Mouse (Mus musculus): ENCODE results near the gene Gm17657. TPM values are rescaled to one million over a fixed set of nuclear protein-coding genes. Genes with fewer than 3 reads are reported as not detected.

Gm17657 gene
- total and polyA plus RNA-seq, 3 experiments: 0.20 to 0.21 TPM; not detected in 1

- H3K36me3 ChIP-seq (replicated peaks in 1 of 2; ENCODE audit: control insufficient read depth in 1 of 2, insufficient read depth in 1 of 2, low read length in 1 of 2): no peaks in the 10 kb centered on the region
- no peak for DNase-seq (ENCODE audit: extremely low read depth)
- no peak overlapping the region for H3K27ac ChIP-seq (ENCODE audit: insufficient read depth, low read depth)
- no peak overlapping the region for H3K4me2 ChIP-seq (ENCODE audit: insufficient read depth, low read depth, poor library complexity, severe bottlenecking)
- no peaks in the 10 kb centered on the region for H3K79me2 ChIP-seq (replicated peaks; ENCODE audit: control insufficient read depth, extremely low read depth, insufficient read depth, poor library complexity, severe bottlenecking)
- no peak overlapping the region for H3K4me3 ChIP-seq (replicated peaks in 1 of 3; ENCODE audit: low read depth in 2 of 3, low read length in 2 of 3, poor library complexity in 1 of 3)
- H3K9ac ChIP-seq (ENCODE audit: insufficient read depth, low read depth): no peak overlapping the region
- TF ChIP-seq ELF1 (IDR thresholded peaks at IDR 0.05; ENCODE audit: low read depth, low read length) (no peak), PAX5 (IDR thresholded peaks at IDR 0.05; ENCODE audit: low read length) (no peak), BHLHE40 (IDR thresholded peaks at IDR 0.05; ENCODE audit: low read depth, low read length) (no peak), MAFK (IDR thresholded peaks at IDR 0.05; ENCODE audit: insufficient replicate concordance, low read length) (no peak)
- in situ Hi-C loops (cut with MboI; ENCODE audit: low pct_ligation_motif_present, low pct_unique_long_range_greater_than_20kb, low sequenced_read_pairs): no loop called here
- dilution Hi-C loops (cut with MboI; ENCODE audit: extremely low pct_ligation_motif_present, extremely low pct_unique_long_range_greater_than_20kb, low sequenced_read_pairs): no loop called here
- peaks cover 10% of the 10 kb centered on the region for H3K9me3 ChIP-seq (replicated peaks; ENCODE audit: low read length)
- peaks cover 5% of the 10 kb centered on the region for H3K27me3 ChIP-seq (replicated peaks)
- H3K4me1 ChIP-seq (ENCODE audit: control insufficient read depth in 1 of 2, insufficient read depth in 2 of 2): no peaks in the 10 kb centered on the region
These were observed 6.4 kb downstream of the Gm17657 start for GRCm38 (mm10) chr17:29542831-29543690.

GRCm38 (mm10) chr17:29541419-29541818, 8.0 kb downstream of the Gm17657 start:
- no peak for DNase-seq (ENCODE audit: extremely low read depth)
- in situ Hi-C loops (cut with MboI; ENCODE audit: low pct_ligation_motif_present, low pct_unique_long_range_greater_than_20kb, low sequenced_read_pairs) (no loop called here), dilution Hi-C loops (cut with MboI; ENCODE audit: extremely low pct_ligation_motif_present, extremely low pct_unique_long_range_greater_than_20kb, low sequenced_read_pairs) (no loop called here)
- H3K27me3 ChIP-seq (replicated peaks): no peaks in the 10 kb centered on the region
- H3K4me3 ChIP-seq (replicated peaks in 1 of 3; ENCODE audit: low read depth in 2 of 3, low read length in 2 of 3, poor library complexity in 1 of 3): no peak overlapping the region
- H3K4me1 ChIP-seq (ENCODE audit: control insufficient read depth in 1 of 2, insufficient read depth in 2 of 2): no peaks in the 10 kb centered on the region
- TF ChIP-seq TBP (conservative IDR thresholded peaks at IDR 0.05; ENCODE audit: low read depth, low read length): no peak
- TF ChIP-seq EP300 (IDR thresholded peaks at IDR 0.05; ENCODE audit: low read length): no peak
- TF ChIP-seq ETS1 (conservative IDR thresholded peaks at IDR 0.05; ENCODE audit: low read depth, low read length): no peak
- TF ChIP-seq PAX5 (IDR thresholded peaks at IDR 0.05; ENCODE audit: low read length): no peak
- TF ChIP-seq CTCF (conservative IDR thresholded peaks at IDR 0.05 in 1 of 2, IDR thresholded peaks at IDR 0.05 in 1 of 2; ENCODE audit: low read depth in 2 of 2, low read length in 2 of 2): no peak
- TF ChIP-seq POLR2A (IDR thresholded peaks at IDR 0.05; ENCODE audit: low read depth, low read length): no peak
- no peak for TF ChIP-seq TCF12 (IDR thresholded peaks at IDR 0.05; ENCODE audit: low read depth, low read length)
- no peak for TF ChIP-seq MEF2A (IDR thresholded peaks at IDR 0.05; ENCODE audit: borderline replicate concordance, low read depth, low read length)
- no peak for TF ChIP-seq ZMIZ1 (IDR thresholded peaks at IDR 0.05; ENCODE audit: low read depth, low read length)
- no peak for TF ChIP-seq MXI1 (IDR thresholded peaks at IDR 0.05; ENCODE audit: low read depth, low read length)
- TF ChIP-seq USF1 (IDR thresholded peaks at IDR 0.05; ENCODE audit: low read depth, low read length): no peak
- no peak for TF ChIP-seq SIN3A (IDR thresholded peaks at IDR 0.05; ENCODE audit: low read length)
- no peak for TF ChIP-seq USF2 (conservative IDR thresholded peaks at IDR 0.05; ENCODE audit: low read depth, low read length)
- H3K9me3 ChIP-seq (replicated peaks; ENCODE audit: low read length): peaks cover 10% of the 10 kb centered on the region
- H3K79me2 ChIP-seq (replicated peaks; ENCODE audit: control insufficient read depth, extremely low read depth, insufficient read depth, poor library complexity, severe bottlenecking): no peaks in the 10 kb centered on the region
- H3K36me3 ChIP-seq (replicated peaks in 1 of 2; ENCODE audit: control insufficient read depth in 1 of 2, insufficient read depth in 1 of 2, low read length in 1 of 2): no peaks in the 10 kb centered on the region
- no peak overlapping the region for H3K27ac ChIP-seq (ENCODE audit: insufficient read depth, low read depth)
- no peak overlapping the region for H3K9ac ChIP-seq (ENCODE audit: insufficient read depth, low read depth)
- H3K4me2 ChIP-seq (ENCODE audit: insufficient read depth, low read depth, poor library complexity, severe bottlenecking): no peak overlapping the region

All from CH12.LX (cell line).